Mouse (Mus musculus): Measurements from ENCODE around the gene Ccn6.

DNA sequence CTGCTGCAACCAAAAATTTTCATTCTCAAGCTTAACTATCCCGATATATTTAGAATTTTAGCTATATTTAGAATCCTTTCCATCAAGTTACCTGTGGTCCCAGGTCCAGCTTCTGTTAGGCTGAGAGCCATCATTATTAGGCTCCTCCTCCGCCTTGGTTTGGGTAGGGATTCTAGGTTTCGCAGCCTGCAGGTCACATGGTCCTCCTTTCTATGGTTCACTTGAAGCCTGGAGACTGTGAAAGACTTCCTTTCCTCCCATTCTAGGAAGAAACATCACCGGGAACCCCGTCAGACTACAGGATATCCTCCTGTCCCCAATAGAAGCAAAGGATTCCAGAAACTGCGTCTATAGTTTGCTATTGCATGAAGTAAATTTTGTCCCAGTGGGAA is 8.9 kb upstream of the Ccn6 start:
- TF ChIP-seq CTCF (IDR thresholded peaks at IDR 0.05; ENCODE audit: extremely low read depth, insufficient read depth, insufficient read length, insufficient replicate concordance), result no peak
- no peak for TF ChIP-seq POLR2A (IDR thresholded peaks at IDR 0.05; ENCODE audit: low read depth, low read length)
